Mouse (Mus musculus) E14TG2a.4 (cell line): ENCODE data around the gene Fbn1.

Source experiments
- H3K27me3 ChIP-seq: 2 replicates; pipeline ENCODE4 v1.6.1; 2014; ENCODE audit warnings: low read length, control low read depth; ENCODE audit not compliant: insufficient read depth
- H3K36me3 ChIP-seq: 2 replicates; pipeline ENCODE4 v1.6.1; 2014; ENCODE audit warnings: low read length, control low read depth; ENCODE audit not compliant: insufficient read depth
- H3K4me1 ChIP-seq: replicated peaks from 2 replicates; pipeline ENCODE4 v1.6.1; 2014; ENCODE audit warnings: low read depth, low read length, control low read depth
- H3K4me3 ChIP-seq: replicated peaks from 2 replicates; pipeline ENCODE4 v1.5.1; 2014; ENCODE audit warnings: mild to moderate bottlenecking, low read length
- H3K9me3 ChIP-seq: 2 replicates; pipeline ENCODE4 v1.6.1; 2014; ENCODE audit warnings: low read length, control low read depth
- CTCF ChIP-seq: conservative IDR thresholded peaks from 2 replicates; pipeline ENCODE4 v1.5.1; 2014; ENCODE audit warnings: low read length
- NANOG ChIP-seq: IDR thresholded peaks from 2 replicates; pipeline ENCODE4 v1.6.1; 2014; ENCODE audit warnings: borderline replicate concordance, low read length, mixed read lengths
- POU5F1 ChIP-seq: IDR thresholded peaks from 2 replicates; pipeline ENCODE4 v1.6.1; 2014; ENCODE audit warnings: low read length, borderline replicate concordance

Gene Fbn1

DNA sequence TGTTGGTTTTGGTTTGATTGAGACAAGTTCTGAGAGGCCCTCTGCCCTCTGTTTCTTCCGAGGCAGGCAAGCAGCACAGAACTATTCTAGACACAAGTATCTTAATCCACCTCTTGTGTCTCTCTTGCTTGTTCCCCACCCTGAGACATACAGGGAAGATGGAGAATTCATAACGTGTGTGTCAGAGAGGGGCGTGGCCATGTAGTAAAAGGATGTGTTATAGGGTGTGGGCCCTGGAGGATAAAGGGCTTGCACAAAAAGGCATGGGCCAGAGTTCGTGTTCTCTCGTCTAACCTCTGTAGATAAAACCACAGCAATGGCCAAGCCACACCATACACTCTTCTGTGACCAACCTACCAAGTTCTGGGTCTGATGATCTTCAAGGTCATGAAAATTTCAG lies 18.8 kb upstream of the Fbn1 start:
- H3K4me1 ChIP-seq = no peaks in the 10 kb centered on the region
- no peaks in the 10 kb centered on the region for H3K36me3 ChIP-seq
- H3K27me3 ChIP-seq = no peaks in the 10 kb centered on the region
- H3K4me3 ChIP-seq = no peak overlapping the region
- TF ChIP-seq NANOG = no peak
- no peak for TF ChIP-seq CTCF
- TF ChIP-seq POU5F1 = no peak
- no peaks in the 10 kb centered on the region for H3K9me3 ChIP-seq

DNA sequence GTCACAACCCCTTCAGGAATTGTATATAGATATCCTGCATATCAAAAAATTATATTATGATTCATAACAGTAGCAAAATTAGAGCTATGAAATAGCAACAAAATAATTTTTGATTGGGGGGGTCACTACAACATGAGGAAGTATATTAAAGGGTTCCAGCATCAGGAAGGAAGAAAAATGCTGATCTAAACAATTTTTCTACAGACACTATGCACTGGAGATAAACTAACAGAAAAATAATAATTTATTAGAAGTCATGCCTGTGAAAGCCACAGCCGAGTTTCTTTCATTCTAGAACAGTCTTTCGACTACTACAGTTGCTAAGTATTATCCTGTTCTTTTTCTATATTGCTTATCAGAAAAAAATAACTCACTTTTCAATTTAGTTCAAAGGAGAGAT lies 17.7 kb upstream of the Fbn1 start:
- no peak overlapping the region for H3K4me3 ChIP-seq
- no peaks in the 10 kb centered on the region for H3K36me3 ChIP-seq
- H3K4me1 ChIP-seq = no peaks in the 10 kb centered on the region
- no peaks in the 10 kb centered on the region for H3K27me3 ChIP-seq
- no peaks in the 10 kb centered on the region for H3K9me3 ChIP-seq
- TF ChIP-seq NANOG (no peak), POU5F1 (no peak), CTCF (no peak)

DNA sequence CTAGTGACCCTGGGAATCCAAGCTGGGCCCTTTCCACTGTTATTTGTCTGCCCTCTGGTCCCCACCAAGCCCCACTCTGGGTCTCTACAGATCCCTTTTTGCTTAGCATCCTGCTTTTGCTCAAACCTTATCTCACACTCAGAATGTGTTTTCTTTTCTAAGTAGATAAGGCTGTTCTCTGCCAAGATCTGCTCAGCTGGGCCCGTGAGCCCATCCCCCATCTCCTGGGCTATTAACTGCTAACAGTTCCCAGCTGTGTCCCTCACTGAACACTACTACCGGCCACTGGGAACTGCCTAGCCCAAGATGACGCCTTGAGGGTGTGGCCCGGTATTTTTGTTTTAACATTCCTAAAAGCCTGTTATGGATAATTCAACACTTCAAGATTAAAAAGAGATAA lies 8.8 kb upstream of the Fbn1 start:
- TF ChIP-seq NANOG = no peak
- no peak for TF ChIP-seq CTCF
- TF ChIP-seq POU5F1 = no peak
- Histone ChIP-seq H3K9me3 (no peaks in the 10 kb centered on the region), H3K4me3 (no peak overlapping the region), H3K27me3 (no peaks in the 10 kb centered on the region), H3K36me3 (no peaks in the 10 kb centered on the region), H3K4me1 (no peaks in the 10 kb centered on the region)

DNA sequence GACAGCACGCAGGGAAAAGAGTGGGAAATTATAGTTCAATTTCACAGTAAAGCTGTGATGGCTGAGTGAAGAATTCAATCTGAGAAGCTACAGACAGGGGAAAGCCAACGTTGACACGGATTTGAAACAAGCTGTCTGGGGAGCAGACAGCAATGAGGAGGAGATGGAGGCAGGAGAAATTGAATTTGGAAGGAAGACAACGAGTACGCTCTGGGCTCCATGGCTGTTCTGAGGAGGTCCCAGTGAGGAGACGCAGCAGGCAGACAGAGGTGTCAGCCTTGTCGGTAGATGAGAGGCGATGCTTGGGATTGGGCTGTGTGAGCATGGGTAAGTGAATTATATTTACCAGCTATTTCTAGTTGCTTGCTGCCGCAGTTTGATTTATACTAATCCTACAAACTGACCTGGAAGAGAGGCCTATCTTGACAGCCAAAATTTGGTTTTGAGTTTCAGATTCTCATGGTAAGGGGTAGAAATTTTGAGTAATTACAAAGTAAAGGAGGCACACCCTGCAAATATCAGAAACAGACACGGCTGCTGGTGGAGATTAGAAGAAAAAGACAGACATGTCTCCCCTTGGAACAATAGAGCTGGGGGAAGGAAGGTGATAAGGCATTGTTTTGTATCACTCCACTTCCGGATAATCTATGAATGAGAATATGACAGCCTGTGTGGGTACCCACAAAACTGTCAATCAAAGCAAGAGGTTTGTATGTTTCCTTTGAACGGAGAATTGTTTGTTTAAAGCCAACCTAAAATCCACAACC lies 7.7 kb upstream of the Fbn1 start:
- Histone ChIP-seq H3K4me3 (no peak overlapping the region), H3K9me3 (no peaks in the 10 kb centered on the region), H3K36me3 (no peaks in the 10 kb centered on the region), H3K4me1 (no peaks in the 10 kb centered on the region), H3K27me3 (no peaks in the 10 kb centered on the region)
- TF ChIP-seq CTCF = no peak
- no peak for TF ChIP-seq POU5F1
- no peak for TF ChIP-seq NANOG

DNA sequence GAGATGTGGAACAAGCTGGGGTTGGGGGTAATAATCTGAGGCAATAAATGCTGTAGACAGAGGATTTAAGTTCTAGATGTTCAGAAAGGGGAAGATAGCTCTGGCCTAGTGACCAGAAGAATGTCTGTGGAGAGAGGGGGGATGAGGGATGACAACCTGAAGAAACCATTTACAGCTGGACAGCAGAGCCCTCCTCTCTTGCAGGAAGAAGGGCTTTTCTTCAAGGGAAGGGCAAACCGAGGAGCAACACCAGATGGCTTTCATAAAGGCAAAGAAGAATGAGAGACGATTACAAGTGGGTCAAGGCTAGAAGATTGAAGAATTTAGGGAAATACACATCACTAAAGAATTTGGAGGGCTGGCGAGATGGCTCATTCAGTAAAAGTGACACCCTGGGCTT lies 6.6 kb upstream of the Fbn1 start:
- TF ChIP-seq NANOG (no peak), POU5F1 (no peak), CTCF (no peak)
- no peak overlapping the region for H3K4me3 ChIP-seq
- no peaks in the 10 kb centered on the region for H3K36me3 ChIP-seq
- H3K9me3 ChIP-seq = no peaks in the 10 kb centered on the region
- H3K4me1 ChIP-seq = no peaks in the 10 kb centered on the region
- peaks cover 10% of the 10 kb centered on the region for H3K27me3 ChIP-seq

DNA sequence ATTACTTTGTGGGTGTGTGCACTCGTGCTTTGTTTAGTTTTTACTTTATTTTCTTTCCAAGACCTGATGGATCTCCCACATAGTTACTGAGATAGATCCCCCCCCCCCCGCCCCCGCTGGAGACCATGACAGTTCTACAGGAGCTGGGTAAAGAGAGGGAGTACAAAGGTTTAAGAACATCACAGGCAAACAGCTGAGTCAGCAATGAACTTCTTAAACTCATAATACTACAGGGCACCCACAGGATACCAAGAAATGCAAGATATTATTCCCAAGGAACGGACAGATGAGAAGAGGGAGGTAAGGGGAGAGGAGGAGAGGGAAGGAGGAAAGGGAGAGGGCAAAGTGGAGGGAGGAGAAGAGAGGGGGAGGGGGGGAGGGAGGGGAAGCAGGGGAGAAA lies 4.8 kb upstream of the Fbn1 start:
- Histone ChIP-seq H3K27me3 (peaks cover 27% of the 10 kb centered on the region), H3K4me3 (no peak overlapping the region), H3K4me1 (no peaks in the 10 kb centered on the region), H3K36me3 (no peaks in the 10 kb centered on the region), H3K9me3 (no peaks in the 10 kb centered on the region)
- TF ChIP-seq NANOG (no peak), CTCF (no peak), POU5F1 (no peak)

DNA sequence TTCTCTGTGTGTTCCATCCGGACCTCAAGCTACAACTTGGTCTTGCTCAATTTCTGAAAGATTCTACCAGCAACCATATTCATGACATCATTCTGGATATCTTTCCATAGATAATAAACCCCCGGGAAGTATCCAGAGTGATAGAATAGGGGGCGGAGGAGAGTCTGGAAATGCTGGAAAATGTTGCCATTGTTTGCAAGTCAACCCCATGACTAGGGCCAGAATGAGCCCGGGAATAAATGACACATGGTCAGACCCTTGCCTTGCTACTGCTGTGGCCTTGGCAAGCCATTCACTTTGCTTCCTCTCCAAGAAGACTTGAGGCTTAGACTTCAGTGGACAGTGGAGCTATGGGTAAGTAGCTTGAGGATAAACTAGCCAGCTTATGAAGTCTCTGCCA lies 4.1 kb upstream of the Fbn1 start:
- Histone ChIP-seq H3K27me3 (peaks cover 34% of the 10 kb centered on the region), H3K9me3 (no peaks in the 10 kb centered on the region), H3K36me3 (no peaks in the 10 kb centered on the region), H3K4me1 (peaks cover 2% of the 10 kb centered on the region; the same call in 1 of the 2 replicates), H3K4me3 (no peak overlapping the region)
- no peak for TF ChIP-seq POU5F1

DNA sequence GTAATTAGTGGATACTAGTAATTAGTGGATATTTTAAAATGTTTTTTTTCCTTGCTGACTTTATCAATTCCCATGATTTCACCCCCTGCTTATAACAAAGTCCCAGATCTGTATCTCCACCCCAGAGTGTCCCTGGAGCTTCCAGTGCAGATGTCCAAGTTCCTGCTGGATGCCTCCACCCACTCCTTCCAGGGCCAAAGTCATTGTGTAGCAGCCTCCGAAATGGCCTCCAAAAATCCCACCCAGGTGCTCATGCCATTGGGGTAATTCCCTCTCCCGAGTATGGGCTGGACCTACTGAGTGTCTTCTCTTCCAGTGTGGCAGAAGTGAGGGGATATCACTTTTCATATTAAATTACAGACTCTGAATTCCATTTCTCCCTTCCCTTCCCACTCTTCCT lies 3.0 kb upstream of the Fbn1 start:
- TF ChIP-seq CTCF (no peak), POU5F1 (no peak), NANOG (no peak)

DNA sequence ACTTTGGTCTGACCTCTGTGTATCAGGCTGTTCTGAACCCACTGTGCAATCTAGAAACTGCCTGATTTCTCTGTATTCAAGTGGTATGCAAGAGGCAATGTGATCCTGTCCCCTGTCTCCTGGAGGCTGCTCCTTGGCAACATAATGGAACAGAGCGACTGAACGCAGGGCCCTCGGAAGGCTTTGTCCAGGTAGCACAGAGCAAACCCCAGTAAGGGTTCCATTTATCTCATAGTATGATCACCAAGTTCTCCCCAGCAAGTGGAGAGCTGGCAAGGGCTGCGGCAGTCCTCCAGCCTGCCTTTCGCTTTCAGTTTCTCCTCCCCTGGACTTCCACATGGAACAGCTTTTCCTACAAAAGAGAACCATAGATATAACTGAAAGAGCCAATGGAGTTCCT lies 588 bp upstream of the Fbn1 start:
- Histone ChIP-seq H3K9me3 (no peaks in the 10 kb centered on the region), H3K27me3 (peaks cover 62% of the 10 kb centered on the region), H3K4me1 (peaks cover 14% of the 10 kb centered on the region), H3K36me3 (no peaks in the 10 kb centered on the region), H3K4me3 (no peak overlapping the region)
- TF ChIP-seq POU5F1 = no peak
- no peak for TF ChIP-seq CTCF
- TF ChIP-seq NANOG = no peak

More for the DNA sequence above, 3.0 kb upstream of the Fbn1 start:
- Histone ChIP-seq H3K36me3 (no peaks in the 10 kb centered on the region), H3K27me3 (peaks cover 45% of the 10 kb centered on the region), H3K9me3 (no peaks in the 10 kb centered on the region), H3K4me1 (peaks cover 7% of the 10 kb centered on the region), H3K4me3 (no peak overlapping the region)

DNA sequence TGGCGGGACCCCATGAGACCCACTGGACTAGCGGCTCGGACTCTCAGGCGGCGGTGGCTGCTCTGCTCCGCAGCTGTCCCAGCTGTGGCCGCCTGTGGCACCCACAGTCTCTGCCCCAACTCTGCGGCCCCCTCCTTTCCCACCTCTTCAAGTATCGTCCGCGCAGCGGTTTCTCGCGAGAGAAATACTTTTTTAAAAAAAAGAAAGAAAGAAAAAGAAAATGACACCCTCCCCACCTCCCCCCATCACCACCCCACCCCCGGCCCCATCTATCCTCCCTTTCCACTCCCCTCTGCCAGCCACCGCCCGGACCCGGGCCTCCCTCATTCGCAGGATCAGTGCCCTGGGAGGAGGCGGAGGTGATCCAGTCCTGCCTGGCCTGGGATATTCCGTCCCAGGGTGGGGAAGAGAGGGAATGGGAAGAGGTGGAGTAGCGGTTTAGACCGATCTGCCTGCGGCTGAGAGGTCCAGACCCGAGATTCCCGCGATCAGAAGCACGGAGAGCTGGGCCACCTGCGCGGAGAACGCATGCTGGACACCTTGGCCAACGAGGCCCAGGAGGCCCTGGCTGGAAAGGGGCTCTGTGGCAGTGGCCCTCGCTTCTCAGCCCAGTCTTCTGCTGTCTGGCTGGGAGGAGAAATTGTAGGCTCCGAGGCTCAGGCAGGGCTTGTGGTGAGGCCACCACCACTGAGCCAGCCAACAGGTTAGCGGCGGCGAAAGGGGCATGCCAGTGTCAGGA lies 1.3 kb downstream of the Fbn1 start:
- H3K27me3 ChIP-seq = peaks cover 69% of the 10 kb centered on the region
- H3K36me3 ChIP-seq = no peaks in the 10 kb centered on the region
- H3K4me1 ChIP-seq = peaks cover 14% of the 10 kb centered on the region
- no peaks in the 10 kb centered on the region for H3K9me3 ChIP-seq
- H3K4me3 ChIP-seq = peak overlapping the region; percentile 81
- no peak for TF ChIP-seq POU5F1
